Mouse (Mus musculus): ENCODE measurements around the gene Fdxr. TPM values are rescaled to one million over a fixed set of nuclear protein-coding genes. Genes with fewer than 3 reads are reported as not detected.

Fdxr gene
- polyA plus RNA-seq, 1 experiment from 2014 or later: 16.5 TPM

GRCm38 (mm10) chr11:115236570-115236969, 40.3 kb downstream of the Fdxr start:
- 36% methylated on average over 5 of the region's 5 CpGs for WGBS
- Histone ChIP-seq H3K4me1 (peaks cover 77% of the 10 kb centered on the region), H3K4me3 (no peak overlapping the region), H3K36me3 (0 out of 2 replicates have a peak, but pooled peaks cover 11% of the 10 kb centered on the region), H3K27me3 (ENCODE audit: insufficient read depth, poor library complexity, severe bottlenecking) (peaks cover 65% of the 10 kb centered on the region), H3K27ac (peak overlapping the region; percentile 52; the same call in 1 of the 2 replicates), H3K9me3 (no peaks in the 10 kb centered on the region)
- no peak for DNase-seq (ENCODE audit: low spot score)

- peaks cover 87% of the 10 kb centered on the region for H3K4me1 ChIP-seq
- H3K9me3 ChIP-seq: no peaks in the 10 kb centered on the region
- no peak for DNase-seq (ENCODE audit: low spot score)
- 0 out of 2 replicates have a peak overlapping the region, but pooled peaks have one; percentile 30 for H3K27ac ChIP-seq
- H3K4me3 ChIP-seq: no peak overlapping the region
- H3K36me3 ChIP-seq: 0 out of 2 replicates have a peak, but pooled peaks cover 9% of the 10 kb centered on the region
- 55% methylated on average over 15 of the region's 15 CpGs for WGBS
- H3K27me3 ChIP-seq (ENCODE audit: insufficient read depth, poor library complexity, severe bottlenecking): peaks cover 53% of the 10 kb centered on the region
Measured at GRCm38 (mm10) chr11:115234320-115235044, 42.4 kb downstream of the Fdxr start.

- Histone ChIP-seq H3K27ac (peak overlapping the region; percentile 30; the same call in 1 of the 2 replicates), H3K9me3 (no peaks in the 10 kb centered on the region), H3K27me3 (ENCODE audit: insufficient read depth, poor library complexity, severe bottlenecking) (peaks cover 51% of the 10 kb centered on the region), H3K36me3 (0 out of 2 replicates have a peak, but pooled peaks cover 8% of the 10 kb centered on the region), H3K4me3 (no peak overlapping the region), H3K4me1 (peaks cover 88% of the 10 kb centered on the region)
- WGBS: 58% methylated on average over 20 of the region's 20 CpGs
- DNase-seq (ENCODE audit: low spot score): no peak
Measured at GRCm38 (mm10) chr11:115233526-115234290, 43.1 kb downstream of the Fdxr start.

- H3K4me3 ChIP-seq: no peak overlapping the region
- H3K36me3 ChIP-seq: 0 out of 2 replicates have a peak, but pooled peaks cover 4% of the 10 kb centered on the region
- H3K4me1 ChIP-seq: peaks cover 88% of the 10 kb centered on the region
- H3K9me3 ChIP-seq: no peaks in the 10 kb centered on the region
- 78% methylated on average over 5 of the region's 5 CpGs for WGBS
- no peak for DNase-seq (ENCODE audit: low spot score)
- peaks cover 45% of the 10 kb centered on the region for H3K27me3 ChIP-seq (ENCODE audit: insufficient read depth, poor library complexity, severe bottlenecking)
- peak overlapping the region; percentile 11; the same call in 1 of the 2 replicates for H3K27ac ChIP-seq
Measured at GRCm38 (mm10) chr11:115232889-115233288, 44.0 kb downstream of the Fdxr start.

- 65% methylated on average over 9 of the region's 9 CpGs for WGBS
Measured at GRCm38 (mm10) chr11:115231924-115232323, 44.9 kb downstream of the Fdxr start.

GRCm38 (mm10) chr11:115231168-115231915, 45.5 kb downstream of the Fdxr start:
- Histone ChIP-seq H3K27me3 (ENCODE audit: insufficient read depth, poor library complexity, severe bottlenecking) (peaks cover 41% of the 10 kb centered on the region), H3K4me3 (no peak overlapping the region), H3K36me3 (0 out of 2 replicates have a peak, but pooled peaks cover 4% of the 10 kb centered on the region), H3K9me3 (no peaks in the 10 kb centered on the region), H3K27ac (peak overlapping the region; percentile 47; the same call in 1 of the 2 replicates), H3K4me1 (peaks cover 95% of the 10 kb centered on the region)
- 43% methylated on average over 14 of the region's 14 CpGs for WGBS
- DNase-seq (ENCODE audit: low spot score): no peak

More at GRCm38 (mm10) chr11:115231924-115232323, 44.9 kb downstream of the Fdxr start:
- H3K27me3 ChIP-seq (ENCODE audit: insufficient read depth, poor library complexity, severe bottlenecking): peaks cover 45% of the 10 kb centered on the region
- peak overlapping the region; percentile 47; the same call in 1 of the 2 replicates for H3K27ac ChIP-seq
- DNase-seq (ENCODE audit: low spot score): no peak
- 0 out of 2 replicates have a peak, but pooled peaks cover 4% of the 10 kb centered on the region for H3K36me3 ChIP-seq
- no peak overlapping the region for H3K4me3 ChIP-seq
- H3K4me1 ChIP-seq: peaks cover 95% of the 10 kb centered on the region
- H3K9me3 ChIP-seq: no peaks in the 10 kb centered on the region

- 39% methylated on average over 15 of the region's 15 CpGs for WGBS
- Histone ChIP-seq H3K27ac (peak overlapping the region; percentile 71; the same call in 1 of the 2 replicates), H3K36me3 (0 out of 2 replicates have a peak, but pooled peaks cover 4% of the 10 kb centered on the region), H3K4me1 (peaks cover 93% of the 10 kb centered on the region), H3K27me3 (ENCODE audit: insufficient read depth, poor library complexity, severe bottlenecking) (peaks cover 38% of the 10 kb centered on the region), H3K4me3 (no peak overlapping the region), H3K9me3 (no peaks in the 10 kb centered on the region)
- DNase-seq (ENCODE audit: low spot score): no peak
Measured at GRCm38 (mm10) chr11:115229021-115229930, 47.6 kb downstream of the Fdxr start.

GRCm38 (mm10) chr11:115228430-115228829, 48.4 kb downstream of the Fdxr start:
- Histone ChIP-seq H3K9me3 (no peaks in the 10 kb centered on the region), H3K27me3 (ENCODE audit: insufficient read depth, poor library complexity, severe bottlenecking) (peaks cover 33% of the 10 kb centered on the region), H3K4me3 (no peak overlapping the region), H3K27ac (peak overlapping the region; percentile 71; the same call in 1 of the 2 replicates), H3K36me3 (no peaks in the 10 kb centered on the region), H3K4me1 (peaks cover 93% of the 10 kb centered on the region)
- no peak for DNase-seq (ENCODE audit: low spot score)
- 35% methylated on average over 7 of the region's 7 CpGs for WGBS

GRCm38 (mm10) chr11:115227640-115228039, 49.2 kb downstream of the Fdxr start:
- Histone ChIP-seq H3K4me1 (peaks cover 93% of the 10 kb centered on the region), H3K9me3 (no peaks in the 10 kb centered on the region), H3K27me3 (ENCODE audit: insufficient read depth, poor library complexity, severe bottlenecking) (peaks cover 28% of the 10 kb centered on the region), H3K36me3 (no peaks in the 10 kb centered on the region), H3K4me3 (no peak overlapping the region), H3K27ac (peak overlapping the region; percentile 71)
- 10% methylated on average over 12 of the region's 12 CpGs for WGBS
- no peak for DNase-seq (ENCODE audit: low spot score)

- H3K27me3 ChIP-seq (ENCODE audit: insufficient read depth, poor library complexity, severe bottlenecking): peaks cover 21% of the 10 kb centered on the region
- H3K4me3 ChIP-seq: 0 out of 2 replicates have a peak overlapping the region, but pooled peaks have one; percentile 1
- no peaks in the 10 kb centered on the region for H3K36me3 ChIP-seq
- 21% methylated on average over 14 of the region's 14 CpGs for WGBS
- no peaks in the 10 kb centered on the region for H3K9me3 ChIP-seq
- DNase-seq (ENCODE audit: low spot score): no peak
- H3K4me1 ChIP-seq: peaks cover 96% of the 10 kb centered on the region
- H3K27ac ChIP-seq: peak overlapping the region; percentile 71
Measured at GRCm38 (mm10) chr11:115226811-115227491, 49.9 kb downstream of the Fdxr start.

GRCm38 (mm10) chr11:115225301-115225700, 51.5 kb downstream of the Fdxr start:
- Histone ChIP-seq H3K27ac (peak overlapping the region; percentile 82; the same call in 1 of the 2 replicates), H3K9me3 (no peaks in the 10 kb centered on the region), H3K4me3 (no peak overlapping the region), H3K4me1 (peaks cover 91% of the 10 kb centered on the region), H3K36me3 (no peaks in the 10 kb centered on the region), H3K27me3 (ENCODE audit: insufficient read depth, poor library complexity, severe bottlenecking) (peaks cover 13% of the 10 kb centered on the region)
- DNase-seq (ENCODE audit: low spot score): no peak
- WGBS: 81% methylated on average over 6 of the region's 6 CpGs

Data from heart, embryonic 10.5 days (tissue).